Mouse (Mus musculus): ENCODE measurements around the gene H2-Ab1. TPM values are rescaled to one million over a fixed set of nuclear protein-coding genes. Genes with fewer than 3 reads are reported as not detected.

Gene H2-Ab1
- total and polyA plus RNA-seq, 3 experiments = 21.1 to 190 (median 25.7) TPM

GRCm38 (mm10) chr17:34234926-34235325 is 22.6 kb upstream of the H2-Ab1 start:
- WGBS = 26% methylated on average over 9 of the region's 9 CpGs
- no peaks in the 10 kb centered on the region for H3K27me3 ChIP-seq (ENCODE audit: control insufficient read depth, insufficient read depth, low read length)
- intact Hi-C loops (cut with DNase I) = loop anchor here (1.0 to 10.0 kb wide), 4 partner anchors 29 to 160 kb away; no protein-coding TSS in a partner anchor
- DNase-seq = peak; percentile 83 to 88
- no peak overlapping the region for H3K4me3 ChIP-seq
- TF ChIP-seq EP300 (IDR thresholded peaks at IDR 0.05; ENCODE audit: insufficient read depth, low read depth, low read length) (peak; percentile 91; the same call in 1 of the 2 replicates), CTCF (IDR thresholded peaks at IDR 0.05) (no peak; the same call in 1 of the 2 replicates), POLR2A (IDR thresholded peaks at IDR 0.05; ENCODE audit: insufficient read depth, low read depth, low read length) (no peak)
- peak overlapping the region; percentile 36 for H3K27ac ChIP-seq
- no peaks in the 10 kb centered on the region for H3K36me3 ChIP-seq (ENCODE audit: control insufficient read depth, insufficient read depth, low read length)
- no peak overlapping the region for H3K9ac ChIP-seq (ENCODE audit: low read depth, low read length)
- H3K79me2 ChIP-seq (replicated peaks; ENCODE audit: control insufficient read depth, insufficient read depth, low read length) = no peaks in the 10 kb centered on the region
- H3K4me1 ChIP-seq (ENCODE audit: control insufficient read depth, insufficient read depth, low read length) = no peaks in the 10 kb centered on the region; the same call in 1 of the 2 replicates

GRCm38 (mm10) chr17:34236691-34237090 is 20.8 kb upstream of the H2-Ab1 start:
- Histone ChIP-seq H3K9ac (ENCODE audit: low read depth, low read length) (no peak overlapping the region), H3K27ac (no peak overlapping the region), H3K4me1 (ENCODE audit: control insufficient read depth, insufficient read depth, low read length) (no peaks in the 10 kb centered on the region; the same call in 1 of the 2 replicates), H3K79me2 (replicated peaks; ENCODE audit: control insufficient read depth, insufficient read depth, low read length) (no peaks in the 10 kb centered on the region), H3K4me3 (no peak overlapping the region), H3K27me3 (ENCODE audit: control insufficient read depth, insufficient read depth, low read length) (no peaks in the 10 kb centered on the region), H3K36me3 (ENCODE audit: control insufficient read depth, insufficient read depth, low read length) (no peaks in the 10 kb centered on the region)
- intact Hi-C loops (cut with DNase I) = loop anchor here (10.0 kb wide), 2 partner anchors 132 to 162 kb away; no protein-coding TSS in a partner anchor
- no peak for TF ChIP-seq CTCF (IDR thresholded peaks at IDR 0.05)
- TF ChIP-seq EP300 (IDR thresholded peaks at IDR 0.05; ENCODE audit: insufficient read depth, low read depth, low read length) = no peak
- no peak for TF ChIP-seq POLR2A (IDR thresholded peaks at IDR 0.05; ENCODE audit: insufficient read depth, low read depth, low read length)
- DNase-seq = no peak
- 69% methylated on average over 5 of the region's 5 CpGs for WGBS

- no peak for TF ChIP-seq POLR2A (IDR thresholded peaks at IDR 0.05; ENCODE audit: insufficient read depth, low read depth, low read length)
- TF ChIP-seq CTCF (IDR thresholded peaks at IDR 0.05) = no peak
- no peak for TF ChIP-seq EP300 (IDR thresholded peaks at IDR 0.05; ENCODE audit: insufficient read depth, low read depth, low read length)
- Histone ChIP-seq H3K27me3 (ENCODE audit: control insufficient read depth, insufficient read depth, low read length) (no peaks in the 10 kb centered on the region), H3K79me2 (replicated peaks; ENCODE audit: control insufficient read depth, insufficient read depth, low read length) (no peaks in the 10 kb centered on the region), H3K9ac (ENCODE audit: low read depth, low read length) (no peak overlapping the region), H3K27ac (no peak overlapping the region), H3K4me1 (ENCODE audit: control insufficient read depth, insufficient read depth, low read length) (no peaks in the 10 kb centered on the region; the same call in 1 of the 2 replicates), H3K36me3 (ENCODE audit: control insufficient read depth, insufficient read depth, low read length) (no peaks in the 10 kb centered on the region), H3K4me3 (no peak overlapping the region)
- intact Hi-C loops (cut with DNase I) = loop anchor here (10.0 kb wide), 2 partner anchors 133 to 163 kb away; no protein-coding TSS in a partner anchor
- 76% methylated on average over 3 of the region's 3 CpGs for WGBS
- no peak for DNase-seq
Observed at GRCm38 (mm10) chr17:34237741-34238140, 19.7 kb upstream of the H2-Ab1 start.

- WGBS = 57% methylated on average over 3 of the region's 3 CpGs
- no peaks in the 10 kb centered on the region; the same call in 1 of the 2 replicates for H3K4me1 ChIP-seq (ENCODE audit: control insufficient read depth, insufficient read depth, low read length)
- no peaks in the 10 kb centered on the region for H3K27me3 ChIP-seq (ENCODE audit: control insufficient read depth, insufficient read depth, low read length)
- H3K9ac ChIP-seq (ENCODE audit: low read depth, low read length) = no peak within 1 kb of the TSS
- intact Hi-C loops (cut with DNase I) = loop anchor here (10.0 kb wide), 2 partner anchors 134 to 164 kb away; no protein-coding TSS in a partner anchor
- TF ChIP-seq EP300 (IDR thresholded peaks at IDR 0.05; ENCODE audit: insufficient read depth, low read depth, low read length) = no peak
- no peak for TF ChIP-seq CTCF (IDR thresholded peaks at IDR 0.05)
- no peak for TF ChIP-seq POLR2A (IDR thresholded peaks at IDR 0.05; ENCODE audit: insufficient read depth, low read depth, low read length)
- DNase-seq = peak in 1 of 2 experiments; percentile 31
- H3K4me3 ChIP-seq = peak within 1 kb of the TSS; percentile 26; the same call in 1 of the 2 replicates
- H3K36me3 ChIP-seq (ENCODE audit: control insufficient read depth, insufficient read depth, low read length) = no peaks in the 10 kb centered on the region
- H3K79me2 ChIP-seq (replicated peaks; ENCODE audit: control insufficient read depth, insufficient read depth, low read length) = no peaks in the 10 kb centered on the region
- peak within 1 kb of the TSS; percentile 82 for H3K27ac ChIP-seq
Observed at GRCm38 (mm10) chr17:34238706-34239105, 18.8 kb upstream of the H2-Ab1 start, which contains the start of gene H2-Ob. H2-Ob (plus strand) TSS chr17:34238903.

GRCm38 (mm10) chr17:34239601-34240041 is 17.9 kb upstream of the H2-Ab1 start:
- no peaks in the 10 kb centered on the region for H3K79me2 ChIP-seq (replicated peaks; ENCODE audit: control insufficient read depth, insufficient read depth, low read length)
- no peaks in the 10 kb centered on the region for H3K27me3 ChIP-seq (ENCODE audit: control insufficient read depth, insufficient read depth, low read length)
- TF ChIP-seq CTCF (IDR thresholded peaks at IDR 0.05) = no peak
- peak; percentile 70; the same call in 1 of the 2 replicates for TF ChIP-seq POLR2A (IDR thresholded peaks at IDR 0.05; ENCODE audit: insufficient read depth, low read depth, low read length)
- no peak for TF ChIP-seq EP300 (IDR thresholded peaks at IDR 0.05; ENCODE audit: insufficient read depth, low read depth, low read length)
- peak overlapping the region; percentile 82 for H3K27ac ChIP-seq
- DNase-seq = peak in 1 of 2 experiments; percentile 24
- 29% methylated on average over 10 of the region's 10 CpGs for WGBS
- H3K4me3 ChIP-seq = peak overlapping the region; percentile 26; the same call in 1 of the 2 replicates
- H3K9ac ChIP-seq (ENCODE audit: low read depth, low read length) = no peak overlapping the region
- no peaks in the 10 kb centered on the region; the same call in 1 of the 2 replicates for H3K4me1 ChIP-seq (ENCODE audit: control insufficient read depth, insufficient read depth, low read length)
- intact Hi-C loops (cut with DNase I) = loop anchor here (10.0 kb wide), 2 partner anchors 135 to 165 kb away; no protein-coding TSS in a partner anchor
- H3K36me3 ChIP-seq (ENCODE audit: control insufficient read depth, insufficient read depth, low read length) = no peaks in the 10 kb centered on the region

GRCm38 (mm10) chr17:34240366-34240765 is 17.1 kb upstream of the H2-Ab1 start:
- Histone ChIP-seq H3K27ac (peak overlapping the region; percentile 82), H3K36me3 (ENCODE audit: control insufficient read depth, insufficient read depth, low read length) (no peaks in the 10 kb centered on the region), H3K4me1 (ENCODE audit: control insufficient read depth, insufficient read depth, low read length) (no peaks in the 10 kb centered on the region; the same call in 1 of the 2 replicates), H3K79me2 (replicated peaks; ENCODE audit: control insufficient read depth, insufficient read depth, low read length) (no peaks in the 10 kb centered on the region), H3K4me3 (no peak overlapping the region), H3K9ac (ENCODE audit: low read depth, low read length) (no peak overlapping the region), H3K27me3 (ENCODE audit: control insufficient read depth, insufficient read depth, low read length) (no peaks in the 10 kb centered on the region)
- WGBS = 47% methylated on average over 3 of the region's 3 CpGs
- intact Hi-C loops (cut with DNase I) = no loop called here
- DNase-seq = no peak
- no peak for TF ChIP-seq EP300 (IDR thresholded peaks at IDR 0.05; ENCODE audit: insufficient read depth, low read depth, low read length)
- no peak for TF ChIP-seq CTCF (IDR thresholded peaks at IDR 0.05)
- no peak for TF ChIP-seq POLR2A (IDR thresholded peaks at IDR 0.05; ENCODE audit: insufficient read depth, low read depth, low read length)

All from heart, adult 2 months (tissue).